Mouse (Mus musculus) heart, adult 2 months (tissue): ENCODE measurements around the gene Oaz3.

Experiments used
- CTCF ChIP-seq: fragments of 200-600 bp; IDR thresholded peaks from 2 replicates; pipeline ENCODE4 v1.8.1; 2022; ENCODE audit warnings: antibody characterized with exemption, mild to moderate bottlenecking, moderate library complexity
- POLR2A ChIP-seq: fragments of 200-500 bp; IDR thresholded peaks from 2 replicates; pipeline ENCODE4 v1.6.1; 2011; ENCODE audit warnings: mild to moderate bottlenecking, low read depth, low read length, control low read depth; ENCODE audit not compliant: insufficient read depth

- no peak for TF ChIP-seq POLR2A
- TF ChIP-seq CTCF = no peak
These were observed 20.3 kb upstream of the Oaz3 start for GRCm38 (mm10) chr3:94463926-94464578.
